Mouse (Mus musculus): ENCODE results near the gene Ano8. TPM values are rescaled to one million over a fixed set of nuclear protein-coding genes. Genes with fewer than 3 reads are reported as not detected.
"Not testable (repeated sequence)": the region's sequence is repeated elsewhere in the genome, so short reads cannot be mapped to it uniquely, and the experiment has no call there.

Ano8 gene
- polyA plus RNA-seq, 1 experiment from 2014 or later = 0.26 TPM

DNA sequence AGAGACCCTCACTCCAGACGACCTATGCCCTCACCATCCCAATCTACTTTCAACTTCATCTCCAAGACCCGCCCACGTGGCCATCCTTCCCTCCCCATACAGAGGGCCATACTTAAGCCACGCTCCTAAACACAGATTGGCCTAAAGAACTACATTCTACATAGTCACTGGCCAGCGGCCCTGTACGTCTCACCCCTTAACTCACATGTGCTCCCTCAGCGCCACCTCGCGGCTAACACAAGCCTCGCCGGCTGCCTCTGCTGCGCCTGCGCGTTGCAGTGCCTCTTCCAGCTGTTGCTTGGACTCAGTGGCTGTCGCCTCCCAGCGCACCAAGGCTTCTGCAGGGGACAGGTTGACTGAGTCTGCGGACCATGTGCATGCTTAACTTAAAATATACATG lies 35.9 kb upstream of the Ano8 start:
- H3K4me3 ChIP-seq (replicated peaks; ENCODE audit: low read length) = no peak overlapping the region
- H3K27me3 ChIP-seq (ENCODE audit: control insufficient read depth, insufficient read depth, low read length) = peaks cover 12% of the 10 kb centered on the region
- H3K4me2 ChIP-seq (ENCODE audit: low read depth, low read length) = peak overlapping the region; percentile 34
- H3K9ac ChIP-seq (ENCODE audit: low read length) = peak overlapping the region; percentile 11
- peaks cover 7% of the 10 kb centered on the region; the same call in 1 of the 2 replicates for H3K4me1 ChIP-seq (ENCODE audit: control insufficient read depth, insufficient read depth, low read length)
- 6% methylated on average over 17 of the region's 17 CpGs for WGBS
- no peaks in the 10 kb centered on the region for H3K9me3 ChIP-seq (replicated peaks; ENCODE audit: control insufficient read depth, low read length)
- no peak overlapping the region for H3K27ac ChIP-seq (ENCODE audit: low read length)
- H3K36me3 ChIP-seq (ENCODE audit: control insufficient read depth, insufficient read depth, low read length) = no peaks in the 10 kb centered on the region
- peak; percentile 89 for ATAC-seq (ENCODE audit: insufficient read depth, low FRiP score)

- H3K27me3 ChIP-seq (ENCODE audit: control insufficient read depth, insufficient read depth, low read length); ATAC-seq (ENCODE audit: insufficient read depth, low FRiP score); H3K4me3 ChIP-seq (replicated peaks; ENCODE audit: low read length); H3K9me3 ChIP-seq (replicated peaks; ENCODE audit: control insufficient read depth, low read length); H3K27ac ChIP-seq (ENCODE audit: low read length); H3K36me3 ChIP-seq (ENCODE audit: control insufficient read depth, insufficient read depth, low read length); H3K4me1 ChIP-seq (ENCODE audit: control insufficient read depth, insufficient read depth, low read length); H3K9ac ChIP-seq (ENCODE audit: low read length); H3K4me2 ChIP-seq (ENCODE audit: low read depth, low read length): not testable (repeated sequence)
- WGBS = 49% methylated on average over 9 of the region's 10 CpGs
These were observed 33.5 kb upstream of the Ano8 start for GRCm38 (mm10) chr8:71519037-71519825.

- Histone ChIP-seq H3K4me3 (replicated peaks; ENCODE audit: low read length) (no peak overlapping the region), H3K27ac (ENCODE audit: low read length) (no peak overlapping the region)
These were observed 31.0 kb upstream of the Ano8 start for GRCm38 (mm10) chr8:71516786-71517185.

DNA sequence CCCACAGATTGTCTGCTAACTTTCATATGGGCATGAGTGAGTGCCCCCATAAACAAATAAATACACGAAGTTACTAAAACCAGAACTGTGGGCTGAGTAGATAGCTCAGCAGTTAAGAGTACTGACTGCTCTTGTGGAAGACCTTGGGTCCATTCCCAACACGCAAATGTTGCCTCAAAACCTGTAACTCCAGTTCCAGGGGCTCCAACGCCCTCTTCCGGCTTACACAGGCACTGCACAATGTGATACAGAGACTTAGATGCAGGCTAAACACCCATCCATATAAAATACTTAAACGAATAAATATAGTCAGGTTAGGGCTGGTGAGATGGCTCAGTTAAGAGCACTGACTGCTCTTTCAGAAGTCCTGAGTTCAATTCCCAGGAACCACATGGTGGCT lies 29.3 kb upstream of the Ano8 start:
- Histone ChIP-seq H3K27me3 (ENCODE audit: control insufficient read depth, insufficient read depth, low read length) (no peaks in the 10 kb centered on the region), H3K27ac (ENCODE audit: low read length) (no peak overlapping the region), H3K4me2 (ENCODE audit: low read depth, low read length) (no peak overlapping the region), H3K9me3 (replicated peaks; ENCODE audit: control insufficient read depth, low read length) (no peaks in the 10 kb centered on the region), H3K4me1 (ENCODE audit: control insufficient read depth, insufficient read depth, low read length) (no peaks in the 10 kb centered on the region), H3K36me3 (ENCODE audit: control insufficient read depth, insufficient read depth, low read length) (no peaks in the 10 kb centered on the region), H3K4me3 (replicated peaks; ENCODE audit: low read length) (no peak overlapping the region), H3K9ac (ENCODE audit: low read length) (no peak overlapping the region)
- ATAC-seq (ENCODE audit: insufficient read depth, low FRiP score) = no peak
- 64% methylated on average over 5 of the region's 5 CpGs for WGBS

More at GRCm38 (mm10) chr8:71516786-71517185, 31.0 kb upstream of the Ano8 start:
- no peak for ATAC-seq (ENCODE audit: insufficient read depth, low FRiP score)
- no peak overlapping the region for H3K4me2 ChIP-seq (ENCODE audit: low read depth, low read length)
- H3K4me1 ChIP-seq (ENCODE audit: control insufficient read depth, insufficient read depth, low read length) = no peaks in the 10 kb centered on the region
- no peak overlapping the region for H3K9ac ChIP-seq (ENCODE audit: low read length)
- H3K36me3 ChIP-seq (ENCODE audit: control insufficient read depth, insufficient read depth, low read length) = no peaks in the 10 kb centered on the region
- 7% methylated on average over 6 of the region's 6 CpGs for WGBS
- no peaks in the 10 kb centered on the region for H3K9me3 ChIP-seq (replicated peaks; ENCODE audit: control insufficient read depth, low read length)
- H3K27me3 ChIP-seq (ENCODE audit: control insufficient read depth, insufficient read depth, low read length) = no peaks in the 10 kb centered on the region

GRCm38 (mm10) chr8:71513018-71513754 lies 27.4 kb upstream of the Ano8 start:
- no peak overlapping the region for H3K9ac ChIP-seq (ENCODE audit: low read length)
- no peaks in the 10 kb centered on the region for H3K4me1 ChIP-seq (ENCODE audit: control insufficient read depth, insufficient read depth, low read length)
- H3K9me3 ChIP-seq (replicated peaks; ENCODE audit: control insufficient read depth, low read length) = no peaks in the 10 kb centered on the region
- 62% methylated on average over 13 of the region's 15 CpGs for WGBS
- no peak overlapping the region for H3K4me3 ChIP-seq (replicated peaks; ENCODE audit: low read length)
- H3K27me3 ChIP-seq (ENCODE audit: control insufficient read depth, insufficient read depth, low read length) = peaks cover 15% of the 10 kb centered on the region
- H3K36me3 ChIP-seq (ENCODE audit: control insufficient read depth, insufficient read depth, low read length) = no peaks in the 10 kb centered on the region
- ATAC-seq (ENCODE audit: insufficient read depth, low FRiP score) = no peak
- H3K27ac ChIP-seq (ENCODE audit: low read length) = no peak overlapping the region
- no peak overlapping the region for H3K4me2 ChIP-seq (ENCODE audit: low read depth, low read length)

DNA sequence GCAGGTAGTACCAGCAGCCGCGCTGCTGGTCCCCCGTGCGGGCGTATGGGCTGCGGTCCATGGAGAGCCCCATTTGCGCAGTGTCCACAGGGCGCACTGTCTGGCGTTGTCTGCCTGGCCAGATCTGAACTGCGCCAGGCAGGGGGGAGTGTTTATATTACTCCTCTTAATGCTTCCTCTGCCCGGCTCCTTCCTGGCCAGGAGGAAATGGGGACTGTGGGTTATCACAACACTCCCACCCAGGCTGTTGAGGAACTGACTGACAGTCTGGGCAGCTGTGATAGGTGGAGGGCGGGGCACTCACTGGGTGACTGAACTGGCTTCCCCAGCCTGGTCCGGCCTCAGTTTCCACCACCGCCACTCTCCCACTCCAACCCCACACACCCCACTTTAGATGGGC lies 25.9 kb upstream of the Ano8 start, which contains the start of gene Plvap:
Gene Plvap, minus strand, starts transcription at position 109 of the 400 bp plus-strand sequence.
- H3K9ac ChIP-seq (ENCODE audit: low read length) = no peak within 1 kb of the TSS
- H3K27me3 ChIP-seq (ENCODE audit: control insufficient read depth, insufficient read depth, low read length) = peaks cover 30% of the 10 kb centered on the region
- 27% methylated on average over 14 of the region's 14 CpGs for WGBS
- 0 out of 2 replicates have a peak, but pooled peaks cover 6% of the 10 kb centered on the region for H3K4me1 ChIP-seq (ENCODE audit: control insufficient read depth, insufficient read depth, low read length)
- H3K36me3 ChIP-seq (ENCODE audit: control insufficient read depth, insufficient read depth, low read length) = no peaks in the 10 kb centered on the region
- no peak within 1 kb of the TSS for H3K27ac ChIP-seq (ENCODE audit: low read length)
- H3K9me3 ChIP-seq (replicated peaks; ENCODE audit: control insufficient read depth, low read length) = no peaks in the 10 kb centered on the region
- H3K4me3 ChIP-seq (replicated peaks; ENCODE audit: low read length) = peak within 1 kb of the TSS; percentile 11
- no peak within 1 kb of the TSS for H3K4me2 ChIP-seq (ENCODE audit: low read depth, low read length)
- ATAC-seq (ENCODE audit: insufficient read depth, low FRiP score) = peak; percentile 54

- ATAC-seq (ENCODE audit: insufficient read depth, low FRiP score) = no peak
- peaks cover 39% of the 10 kb centered on the region for H3K27me3 ChIP-seq (ENCODE audit: control insufficient read depth, insufficient read depth, low read length)
- H3K4me1 ChIP-seq (ENCODE audit: control insufficient read depth, insufficient read depth, low read length) = 0 out of 2 replicates have a peak, but pooled peaks cover 6% of the 10 kb centered on the region
- no peaks in the 10 kb centered on the region for H3K9me3 ChIP-seq (replicated peaks; ENCODE audit: control insufficient read depth, low read length)
- H3K4me3 ChIP-seq (replicated peaks; ENCODE audit: low read length) = peak overlapping the region; percentile 11
- H3K27ac ChIP-seq (ENCODE audit: low read length) = no peak overlapping the region
- no peaks in the 10 kb centered on the region for H3K36me3 ChIP-seq (ENCODE audit: control insufficient read depth, insufficient read depth, low read length)
- H3K9ac ChIP-seq (ENCODE audit: low read length) = peak overlapping the region; percentile 31; the same call in 1 of the 2 replicates
- no peak overlapping the region; the same call in 1 of the 2 replicates for H3K4me2 ChIP-seq (ENCODE audit: low read depth, low read length)
- WGBS = 74% methylated on average over 2 of the region's 2 CpGs
These were observed 23.6 kb upstream of the Ano8 start for GRCm38 (mm10) chr8:71509316-71509715.

DNA sequence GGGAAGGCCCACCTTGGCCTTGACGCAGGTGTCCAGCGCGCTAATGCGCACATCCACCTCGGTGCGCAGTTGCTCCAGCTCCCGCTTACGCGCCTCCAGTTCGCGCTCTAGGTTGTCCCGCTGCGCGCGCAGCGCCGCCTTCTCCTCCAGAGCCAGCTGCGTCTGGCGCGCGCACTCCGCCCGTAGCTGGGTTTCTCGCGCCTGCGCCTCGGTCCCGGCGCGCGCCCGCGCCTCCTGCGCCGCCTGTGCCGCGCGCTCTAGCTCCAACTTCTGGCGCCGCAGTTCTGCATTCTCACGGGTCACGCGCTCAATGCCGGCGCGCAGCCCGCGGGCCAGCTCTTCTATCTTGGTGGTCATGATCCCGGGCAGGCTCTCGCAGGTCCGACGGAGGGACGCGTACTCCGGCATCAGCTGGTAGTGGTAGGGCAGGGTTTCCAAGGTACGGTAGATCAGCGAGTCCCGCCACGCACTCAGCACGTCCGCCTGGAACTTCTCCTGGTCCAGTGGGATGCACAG lies 21.9 kb upstream of the Ano8 start:
- Histone ChIP-seq H3K9ac (ENCODE audit: low read length) (peak overlapping the region; percentile 44), H3K9me3 (replicated peaks; ENCODE audit: control insufficient read depth, low read length) (no peaks in the 10 kb centered on the region), H3K4me2 (ENCODE audit: low read depth, low read length) (peak overlapping the region; percentile 58), H3K27me3 (ENCODE audit: control insufficient read depth, insufficient read depth, low read length) (peaks cover 39% of the 10 kb centered on the region), H3K4me1 (ENCODE audit: control insufficient read depth, insufficient read depth, low read length) (0 out of 2 replicates have a peak, but pooled peaks cover 6% of the 10 kb centered on the region), H3K4me3 (replicated peaks; ENCODE audit: low read length) (peak overlapping the region; percentile 44), H3K36me3 (ENCODE audit: control insufficient read depth, insufficient read depth, low read length) (no peaks in the 10 kb centered on the region), H3K27ac (ENCODE audit: low read length) (no peak overlapping the region)
- ATAC-seq (ENCODE audit: insufficient read depth, low FRiP score) = peak; percentile 65; the same call in 1 of the 2 replicates
- under 1% methylated on average over 61 of the region's 61 CpGs for whole genome bisulfite sequencing

- WGBS = 73% methylated on average over 4 of the region's 4 CpGs
- Histone ChIP-seq H3K4me3 (replicated peaks; ENCODE audit: low read length) (no peak overlapping the region), H3K27me3 (ENCODE audit: control insufficient read depth, insufficient read depth, low read length) (peaks cover 39% of the 10 kb centered on the region), H3K4me1 (ENCODE audit: control insufficient read depth, insufficient read depth, low read length) (0 out of 2 replicates have a peak, but pooled peaks cover 6% of the 10 kb centered on the region), H3K4me2 (ENCODE audit: low read depth, low read length) (no peak overlapping the region), H3K27ac (ENCODE audit: low read length) (no peak overlapping the region), H3K9ac (ENCODE audit: low read length) (no peak overlapping the region), H3K9me3 (replicated peaks; ENCODE audit: control insufficient read depth, low read length) (no peaks in the 10 kb centered on the region), H3K36me3 (ENCODE audit: control insufficient read depth, insufficient read depth, low read length) (no peaks in the 10 kb centered on the region)
- ATAC-seq (ENCODE audit: insufficient read depth, low FRiP score) = no peak
These were observed 20.2 kb upstream of the Ano8 start for GRCm38 (mm10) chr8:71505979-71506378.

Measured in stomach, embryonic 16.5 days (tissue).